Mouse (Mus musculus): Measurements from ENCODE around the gene Gm10408. TPM values are rescaled to one million over a fixed set of nuclear protein-coding genes. Genes with fewer than 3 reads are reported as not detected.
"Not testable (repeated sequence)": the region's sequence is repeated elsewhere in the genome, so short reads cannot be mapped to it uniquely, and the experiment has no call there.

The Gm10408 gene
- polyA plus RNA-seq (2016; fragmentation: Nextera tagmentation; extraction: Ambion mirVana), result not detected in 2 replicates

DNA sequence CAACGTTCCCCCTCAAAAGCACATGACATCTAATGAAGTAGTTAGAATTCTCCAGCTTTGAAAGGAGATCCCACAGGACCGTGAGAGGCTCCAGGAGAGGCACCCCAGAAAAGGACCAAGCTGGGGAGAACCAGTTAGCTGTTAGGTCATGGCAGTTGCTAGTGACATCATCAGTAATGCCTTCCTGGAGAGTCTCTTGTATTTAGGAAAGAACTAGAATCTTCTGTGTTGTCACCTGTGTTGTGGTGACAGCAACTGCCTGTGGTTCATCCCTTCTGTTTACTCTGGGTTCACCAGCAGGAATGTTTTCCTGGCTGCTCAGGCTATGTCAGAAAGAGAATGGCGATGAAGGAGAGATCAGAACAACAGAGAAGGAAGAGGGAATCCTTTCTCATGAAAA is at the start of gene Gm10408:
Gm10408 (plus strand) TSS at position 301 of the 400 bp plus-strand sequence.
- H3K36me3 ChIP-seq; H3K4me3 ChIP-seq; H3K27me3 ChIP-seq (ENCODE audit: insufficient read depth, poor library complexity, severe bottlenecking); H3K9me3 ChIP-seq; H3K27ac ChIP-seq; DNase-seq (ENCODE audit: low spot score); H3K4me1 ChIP-seq (replicated peaks): not testable (repeated sequence)
- no CpG with 5 or more reads among the region's 3 CpGs for WGBS

DNA sequence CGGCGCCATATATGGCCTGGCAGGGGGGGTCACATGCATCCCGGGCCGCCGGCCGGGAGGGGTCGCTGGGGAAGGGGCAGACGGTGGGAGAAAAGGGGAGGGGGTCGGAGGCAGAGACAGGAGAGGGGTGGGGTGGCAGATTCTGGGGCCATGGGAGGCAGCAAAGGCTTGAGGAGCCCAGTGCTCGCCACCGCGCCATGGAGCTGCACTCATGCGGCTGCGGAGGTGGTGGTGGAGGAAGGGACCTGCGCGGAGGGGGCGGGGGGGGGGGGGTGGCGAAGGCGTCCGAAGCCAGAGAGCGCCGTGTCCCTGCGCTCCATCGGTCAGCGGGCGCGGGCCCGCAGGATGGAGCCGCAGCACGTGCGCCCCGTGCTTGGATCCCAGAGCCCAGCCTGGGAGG is 36.9 kb upstream of the Gm10408 start, which contains the start of gene Gm10409:
Gm10409 (plus strand) TSS at position 301 of the 400 bp plus-strand sequence.
- not testable (repeated sequence) for H3K4me1 ChIP-seq (replicated peaks); H3K27me3 ChIP-seq (ENCODE audit: insufficient read depth, poor library complexity, severe bottlenecking); H3K4me3 ChIP-seq; H3K9me3 ChIP-seq; H3K27ac ChIP-seq; H3K36me3 ChIP-seq; DNase-seq (ENCODE audit: low spot score)
- no CpG with 5 or more reads among the region's 32 CpGs for WGBS

DNA sequence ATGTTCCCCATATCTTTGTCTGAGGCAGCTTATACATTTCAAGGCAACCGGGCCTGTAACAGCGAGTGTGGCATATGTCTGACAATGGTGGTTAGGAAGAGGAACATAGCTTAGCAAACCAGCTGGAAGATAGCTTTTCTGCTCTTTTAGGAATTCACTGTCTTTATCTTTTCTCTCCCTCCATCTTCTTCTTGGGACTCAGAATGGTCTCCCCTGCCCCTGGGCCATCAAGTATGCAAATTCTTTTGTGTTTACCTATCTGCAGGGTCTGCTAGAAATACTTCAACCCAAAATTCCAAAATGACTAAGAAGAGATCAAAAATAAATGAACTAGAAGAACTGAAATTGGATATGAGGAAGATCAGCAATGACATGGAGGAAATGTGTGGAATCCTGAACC is 21.4 kb upstream of the Gm10408 start, which contains the start of gene Gm3005:
Gm3005 (plus strand) TSS at position 301 of the 400 bp plus-strand sequence.
- not testable (repeated sequence) for H3K9me3 ChIP-seq; H3K27ac ChIP-seq; DNase-seq (ENCODE audit: low spot score); H3K4me3 ChIP-seq; H3K27me3 ChIP-seq (ENCODE audit: insufficient read depth, poor library complexity, severe bottlenecking); H3K36me3 ChIP-seq; H3K4me1 ChIP-seq (replicated peaks)
- no CpG with 5 or more reads among the region's 2 CpGs for WGBS

Other genes with a start within 250 kb of the Gm10408 start
- 9.5 and 9.7 TPM in 2 replicates for gene D830030K20Rik, start 240.9 kb upstream of the Gm10408 start, polyA plus RNA-seq (2016; fragmentation: Nextera tagmentation; extraction: Ambion mirVana)
- not detected in 2 replicates for gene Gm2956, start 116.8 kb upstream of the Gm10408 start, polyA plus RNA-seq (2016; fragmentation: Nextera tagmentation; extraction: Ambion mirVana)
- gene Gm10413, start 54.3 kb upstream of the Gm10408 start, polyA plus RNA-seq (2016; fragmentation: Nextera tagmentation; extraction: Ambion mirVana), result not detected in 2 replicates
- gene Gm10409, start 36.8 kb upstream of the Gm10408 start, polyA plus RNA-seq (2016; fragmentation: Nextera tagmentation; extraction: Ambion mirVana), result 1.0 and 1.6 TPM in 2 replicates
- gene Gm3005, start 21.3 kb upstream of the Gm10408 start, polyA plus RNA-seq (2016; fragmentation: Nextera tagmentation; extraction: Ambion mirVana), result 1.1 and 1.2 TPM in 2 replicates
- gene Gm3012, start 185.1 kb downstream of the Gm10408 start, polyA plus RNA-seq (2016; fragmentation: Nextera tagmentation; extraction: Ambion mirVana), result not detected in 2 replicates
- gene Gm3020, start 202.7 kb downstream of the Gm10408 start, polyA plus RNA-seq (2016; fragmentation: Nextera tagmentation; extraction: Ambion mirVana), result 1.0 and 1.6 TPM in 2 replicates
- gene Gm3043, start 239.4 kb downstream of the Gm10408 start, polyA plus RNA-seq (2016; fragmentation: Nextera tagmentation; extraction: Ambion mirVana), result not detected in 2 replicates

Data from hindbrain, embryonic 10.5 days (tissue).